Mouse (Mus musculus) forebrain, embryonic 12.5 days (tissue): ENCODE data around the gene Gm9774. TPM values are rescaled to one million over a fixed set of nuclear protein-coding genes. Genes with fewer than 3 reads are reported as not detected.

Experiments
- polyA plus RNA-seq: library from polyadenylated mRNA; unstranded; fragments of >200 nt; fragmentation: Nextera tagmentation; extraction: Ambion mirVana; gene quantifications from 2 replicates; pipeline ENCODE4 v1.2.1, GENCODE M21; 2016

Gm9774 gene
- polyA plus RNA-seq, 1 experiment from 2014 or later, result 6.6 TPM

Other genes with a start within 250 kb of the Gm9774 start
- not detected in 2 replicates for gene Sprr2a1, start 213.6 kb downstream of the Gm9774 start, polyA plus RNA-seq
- not detected in 2 replicates for gene Sprr2a2, start 213.5 kb downstream of the Gm9774 start, polyA plus RNA-seq
- gene Sprr2a3, start 144.0 kb downstream of the Gm9774 start, polyA plus RNA-seq, result not detected in 2 replicates
- not detected in 2 replicates for gene Sprr2b, start 112.8 kb downstream of the Gm9774 start, polyA plus RNA-seq
- not detected in 2 replicates for gene Sprr2d, start 90.3 kb downstream of the Gm9774 start, polyA plus RNA-seq
- not detected in 2 replicates for gene Sprr2e, start 77.3 kb downstream of the Gm9774 start, polyA plus RNA-seq
- not detected in 2 replicates for gene Sprr2f, start 64.2 kb downstream of the Gm9774 start, polyA plus RNA-seq
- not detected in 2 replicates for gene Sprr2h, start 43.7 kb downstream of the Gm9774 start, polyA plus RNA-seq
- not detected in 2 replicates for gene Sprr2i, start 21.4 kb downstream of the Gm9774 start, polyA plus RNA-seq
- gene Sprr2j-ps, start 11.3 kb downstream of the Gm9774 start, polyA plus RNA-seq, result not detected in 2 replicates
- gene Sprr2k, start 3.2 kb upstream of the Gm9774 start, polyA plus RNA-seq, result not detected in 2 replicates
- not detected in 2 replicates for gene Sprr1b, start 9.4 kb upstream of the Gm9774 start, polyA plus RNA-seq
- gene Sprr3, start 29.3 kb upstream of the Gm9774 start, polyA plus RNA-seq, result not detected in 2 replicates
- not detected in 2 replicates for gene Sprr1a, start 56.5 kb upstream of the Gm9774 start, polyA plus RNA-seq
- gene Sprr4, start 71.1 kb upstream of the Gm9774 start, polyA plus RNA-seq, result not detected in 2 replicates
- not detected in 2 replicates for gene 2310046K23Rik, start 105.1 kb upstream of the Gm9774 start, polyA plus RNA-seq
- gene Ivl, start 144.3 kb upstream of the Gm9774 start, polyA plus RNA-seq, result not detected in 2 replicates
- not detected in 2 replicates for gene Smcp, start 159.6 kb upstream of the Gm9774 start, polyA plus RNA-seq
- gene 2210017I01Rik, start 178.1 kb upstream of the Gm9774 start, polyA plus RNA-seq, result not detected in 2 replicates
- gene Lce6a, start 192.2 kb upstream of the Gm9774 start, polyA plus RNA-seq, result not detected in 2 replicates
- gene Lce1a1, start 218.9 kb upstream of the Gm9774 start, polyA plus RNA-seq, result not detected in 2 replicates
- not detected in 2 replicates for gene Lce1b, start 227.5 kb upstream of the Gm9774 start, polyA plus RNA-seq
- gene Lce1a2, start 240.9 kb upstream of the Gm9774 start, polyA plus RNA-seq, result not detected in 2 replicates
- gene Lce1c, start 249.8 kb upstream of the Gm9774 start, polyA plus RNA-seq, result not detected in 2 replicates